ENCODE assay signal across 26 mouse cellular contexts in genomic region chr15:7159869-7160268, GRCm38 (mm10).
DNase-seq lines count a peak whose midpoint lies in the region; ATAC-seq lines count a peak whose summit lies in the region.
"Had no signal": no experiment of that assay in that cellular context is flagged by ENCODE, and none has a peak within 500 bp of the region (broad histone marks: within the 10 kb centered on the region; RNA-seq: fewer than 3 reads in every experiment).

No protein-coding gene starts in this region.

- peak overlapping the region; percentile 19; the same call in 1 of the 2 replicates for H3K27ac ChIP-seq in liver, embryonic 15.5 days (replicated peaks)
- H3K27ac ChIP-seq: embryonic facial prominence, embryonic 12.5 days; forebrain, embryonic 10.5 days; forebrain, embryonic 15.5 days; heart, embryonic 10.5 days; hindbrain, embryonic 13.5 days; lung, embryonic 15.5 days; midbrain, embryonic 12.5 days; neural tube, embryonic 12.5 days had no signal

- ATAC-seq in megakaryocyte, adult 5-6 weeks (ENCODE audit: poor library complexity, severe bottlenecking): no peak
- ATAC-seq in liver, embryonic 15.5 days (ENCODE audit: insufficient read depth): peak; percentile 81
- no peak for ATAC-seq in erythroblast, adult 5-6 weeks (replicated peaks; ENCODE audit: low FRiP score, poor library complexity, severe bottlenecking)
- ATAC-seq: CD4-positive, CD25-positive, alpha-beta regulatory T cell, adult 4 months; forebrain, embryonic 15.5 days had no signal

- no peak overlapping the region for H3K9ac ChIP-seq in liver, embryonic 15.5 days
- H3K9ac ChIP-seq: embryonic facial prominence, embryonic 12.5 days; forebrain, embryonic 15.5 days; hindbrain, embryonic 13.5 days; lung, embryonic 15.5 days; midbrain, embryonic 12.5 days; neural tube, embryonic 12.5 days had no signal

- peak overlapping the region; percentile 4 for H3K4me3 ChIP-seq in megakaryocyte, embryonic 14.5 days (replicated peaks)
- H3K4me3 ChIP-seq in liver, embryonic 15.5 days (replicated peaks): no peak overlapping the region
- H3K4me3 ChIP-seq: embryonic facial prominence, embryonic 12.5 days; forebrain, embryonic 10.5 days; forebrain, embryonic 15.5 days; heart, embryonic 10.5 days; hindbrain, embryonic 13.5 days; lung, embryonic 15.5 days; midbrain, embryonic 12.5 days; myocyte; neural tube, embryonic 12.5 days had no signal

- peaks cover 8% of the 10 kb centered on the region for H3K4me1 ChIP-seq in megakaryocyte, embryonic 14.5 days
- peaks cover 5% of the 10 kb centered on the region; the same call in 1 of the 2 replicates for H3K4me1 ChIP-seq in liver, embryonic 15.5 days (replicated peaks)
- H3K4me1 ChIP-seq: embryonic facial prominence, embryonic 12.5 days; forebrain, embryonic 10.5 days; forebrain, embryonic 15.5 days; heart, embryonic 10.5 days; midbrain, embryonic 12.5 days; neural tube, embryonic 12.5 days had no signal

- peaks cover 7% of the 10 kb centered on the region; the same call in 1 of the 2 replicates for H3K9me3 ChIP-seq in megakaryocyte, embryonic 14.5 days
- H3K9me3 ChIP-seq in liver, embryonic 15.5 days (replicated peaks): no peaks in the 10 kb centered on the region
- H3K9me3 ChIP-seq: embryonic facial prominence, embryonic 12.5 days; forebrain, embryonic 10.5 days; forebrain, embryonic 15.5 days; heart, embryonic 10.5 days; hindbrain, embryonic 13.5 days; lung, embryonic 15.5 days; midbrain, embryonic 12.5 days; neural tube, embryonic 12.5 days had no signal

- peaks cover 20% of the 10 kb centered on the region for H3K27me3 ChIP-seq in megakaryocyte, embryonic 14.5 days (replicated peaks)
- H3K27me3 ChIP-seq in liver, embryonic 15.5 days: no peaks in the 10 kb centered on the region
- H3K27me3 ChIP-seq: embryonic facial prominence, embryonic 12.5 days; forebrain, embryonic 15.5 days; hindbrain, embryonic 13.5 days; lung, embryonic 15.5 days; midbrain, embryonic 12.5 days; neural tube, embryonic 12.5 days had no signal

- H3K4me2 ChIP-seq in liver, embryonic 15.5 days: no peak overlapping the region
- H3K4me2 ChIP-seq: embryonic facial prominence, embryonic 12.5 days; forebrain, embryonic 15.5 days; hindbrain, embryonic 13.5 days; lung, embryonic 15.5 days; midbrain, embryonic 12.5 days; neural tube, embryonic 12.5 days had no signal

- peaks cover 82% of the 10 kb centered on the region for H3K36me3 ChIP-seq in megakaryocyte, embryonic 14.5 days (replicated peaks; ENCODE audit: low read length)
- H3K36me3 ChIP-seq in liver, embryonic 15.5 days (replicated peaks): 0 out of 2 replicates have a peak, but pooled peaks cover 6% of the 10 kb centered on the region
- H3K36me3 ChIP-seq: forebrain, embryonic 15.5 days; midbrain, embryonic 12.5 days had no signal

- WGBS in liver, embryonic 15.5 days (ENCODE audit: insufficient replicate concordance): 56% methylated on average over 9 of the region's 9 CpGs

- peak; percentile 61 to 62 for DNase-seq in kidney, adult 8-10 months
- DNase-seq in kidney, adult 18-20 months: no peak
- DNase-seq in layer of hippocampus, adult 18-20 months (ENCODE audit: low spot score in 2 of 2): no peak
- DNase-seq: adrenal gland, postnatal 14 days; cerebellum, adult 11-12 months; cerebellum, adult 9-11 months; embryo, embryonic 11 days; gastrocnemius, postnatal 25 days; heart, postnatal 4 days; layer of hippocampus, postnatal 36 days; left cerebral cortex, postnatal 4 days; right cerebral cortex, postnatal 4 days had no signal

Comparison
In these comparisons a context has a peak if more than half of its experiments do, and no peak if none do; other contexts are left out.
1. DNase-seq: peak in kidney, adult 8-10 months (2 of 2); none in kidney, adult 18-20 months (single experiment) and layer of hippocampus, adult 18-20 months (0 of 2).